Mouse (Mus musculus): ENCODE measurements around the gene Rbbp9. TPM values are rescaled to one million over a fixed set of nuclear protein-coding genes. Genes with fewer than 3 reads are reported as not detected.
A peak's percentile ranks its signal among the peaks of the same experiment; 100 is the strongest.
"Not testable (repeated sequence)": the region's sequence is repeated elsewhere in the genome, so short reads cannot be mapped to it uniquely, and the experiment has no call there.

Rbbp9 gene
- 1.3 and 2.3 TPM in 2 replicates for total RNA-seq (2015; ENCODE audit: low replicate concordance)
- 0.56 and 2.4 TPM in 2 replicates for total RNA-seq (2017; ENCODE audit: low replicate concordance)

GRCm38 (mm10) chr2:144550529-144550928, at the start of gene Rbbp9:
TSS of gene Rbbp9 (minus strand) at chr2:144550869.
- 0 out of 2 replicates have a peak, but pooled peaks have one; percentile 26 for ATAC-seq (replicated peaks; ENCODE audit: low FRiP score, poor library complexity, severe bottlenecking)

GRCm38 (mm10) chr2:144599831-144600687, 49.4 kb upstream of the Rbbp9 start, which contains the start of gene Dtd1:
TSS of gene Dtd1 (plus strand) at chr2:144599897.
- ATAC-seq (replicated peaks; ENCODE audit: low FRiP score, poor library complexity, severe bottlenecking), result peak; percentile 99

DNA sequence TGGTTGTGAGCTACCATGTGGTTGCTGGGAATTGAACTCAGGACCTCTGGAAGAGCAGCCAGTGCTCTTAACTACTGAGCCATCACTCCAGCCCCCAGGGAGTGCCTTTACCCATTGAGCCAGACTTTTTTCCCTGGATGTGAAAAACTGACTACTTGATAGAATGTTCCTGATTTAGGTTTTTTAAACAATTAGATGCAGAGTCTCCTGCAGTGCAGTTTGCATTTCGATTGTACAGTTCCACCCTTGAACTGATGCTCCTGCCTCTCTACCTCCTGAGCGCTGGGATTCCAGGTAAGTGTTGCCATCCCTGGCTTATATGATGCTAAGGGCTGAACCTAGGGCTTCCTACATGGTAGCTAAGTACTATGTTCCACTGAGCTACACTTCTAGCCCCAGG, 47.3 kb upstream of the Rbbp9 start:
- ATAC-seq (replicated peaks; ENCODE audit: low FRiP score, poor library complexity, severe bottlenecking), result no peak

GRCm38 (mm10) chr2:144593951-144594651, 43.4 kb upstream of the Rbbp9 start, which contains the start of gene Smim26:
TSS of gene Smim26 (plus strand) at chr2:144594054.
- ATAC-seq (replicated peaks; ENCODE audit: low FRiP score, poor library complexity, severe bottlenecking), result peak; percentile 93

DNA sequence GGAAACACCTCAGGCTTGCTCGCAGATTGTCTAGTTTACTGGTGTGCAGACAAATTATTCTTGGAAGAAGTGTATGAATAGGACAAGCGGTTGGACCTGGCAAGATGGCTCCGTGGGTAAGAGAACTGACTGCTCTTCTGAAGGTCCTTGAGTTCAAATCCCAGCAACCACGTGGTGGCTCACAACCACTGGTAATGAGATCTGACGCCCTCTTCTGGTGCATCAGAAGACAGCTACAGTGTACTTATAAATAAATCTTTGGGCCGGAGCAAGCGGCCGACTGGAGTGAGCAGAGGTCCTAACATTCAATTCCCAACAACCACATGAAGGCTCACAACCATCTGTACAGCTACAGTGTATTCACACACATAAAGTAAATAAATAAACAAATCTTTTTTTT, 42.4 kb upstream of the Rbbp9 start:
- not testable (repeated sequence) for ATAC-seq (replicated peaks; ENCODE audit: low FRiP score, poor library complexity, severe bottlenecking)

- no peak for ATAC-seq (replicated peaks; ENCODE audit: low FRiP score, poor library complexity, severe bottlenecking)
These were observed 38.1 kb upstream of the Rbbp9 start for GRCm38 (mm10) chr2:144588723-144589122.

- peak; percentile 97 for ATAC-seq (replicated peaks; ENCODE audit: low FRiP score, poor library complexity, severe bottlenecking)
These were observed 5.3 kb upstream of the Rbbp9 start, which contains the start of gene Sec23b for GRCm38 (mm10) chr2:144555820-144556552. TSS of gene Sec23b (plus strand) at chr2:144556229.

DNA sequence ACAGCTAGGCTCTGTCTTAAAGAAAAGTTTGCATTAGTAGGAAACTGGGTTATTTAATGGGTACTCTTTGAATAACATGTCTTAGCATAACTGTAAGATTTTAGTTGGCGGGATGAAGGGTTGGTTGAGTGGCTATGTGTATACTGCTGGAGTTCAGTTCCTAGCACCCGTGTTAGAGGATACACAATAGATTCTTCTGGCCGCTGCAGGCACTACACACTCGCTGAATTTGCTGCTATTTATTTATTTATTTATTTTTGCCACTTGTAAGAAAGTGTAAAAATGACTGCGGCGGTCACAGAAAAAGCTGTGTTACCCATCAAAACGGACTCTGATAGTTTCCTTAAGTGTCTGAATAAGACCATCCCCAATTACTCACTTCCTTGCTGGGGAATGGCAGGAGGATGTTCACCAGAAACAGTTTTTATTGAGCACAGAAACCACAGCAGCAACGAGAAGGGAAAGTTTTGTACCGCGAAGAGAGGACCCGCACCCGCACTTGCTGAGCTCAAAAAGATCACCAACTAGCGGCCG, 4.7 kb upstream of the Rbbp9 start:
- ATAC-seq (replicated peaks; ENCODE audit: low FRiP score, poor library complexity, severe bottlenecking), result peak; percentile 6; the same call in 1 of the 2 replicates

DNA sequence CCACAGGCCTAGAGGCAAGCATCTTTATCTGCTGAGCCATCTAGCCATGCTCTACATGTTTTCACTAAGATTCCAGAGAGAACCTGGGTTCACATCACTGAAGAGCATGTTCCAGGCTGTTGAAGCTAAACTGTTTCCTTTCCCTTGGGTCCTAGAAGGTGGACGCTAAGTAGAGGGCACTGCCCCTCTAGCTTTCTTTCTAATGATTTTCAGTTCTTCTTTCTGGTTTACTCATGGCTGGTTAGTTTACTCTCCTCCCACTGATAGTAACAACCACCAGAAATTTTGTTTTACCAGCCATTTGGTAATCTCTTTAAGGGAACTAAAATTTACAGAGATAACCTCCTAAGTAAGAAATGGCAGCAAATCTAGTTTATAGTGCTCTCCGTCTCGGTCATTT, 3.2 kb upstream of the Rbbp9 start:
- ATAC-seq (replicated peaks; ENCODE audit: low FRiP score, poor library complexity, severe bottlenecking), result no peak

GRCm38 (mm10) chr2:144547559-144547958, 3.1 kb downstream of the Rbbp9 start:
- ATAC-seq (replicated peaks; ENCODE audit: low FRiP score, poor library complexity, severe bottlenecking), result no peak

GRCm38 (mm10) chr2:144545481-144545880, 5.2 kb downstream of the Rbbp9 start:
- no peak for ATAC-seq (replicated peaks; ENCODE audit: low FRiP score, poor library complexity, severe bottlenecking)

DNA sequence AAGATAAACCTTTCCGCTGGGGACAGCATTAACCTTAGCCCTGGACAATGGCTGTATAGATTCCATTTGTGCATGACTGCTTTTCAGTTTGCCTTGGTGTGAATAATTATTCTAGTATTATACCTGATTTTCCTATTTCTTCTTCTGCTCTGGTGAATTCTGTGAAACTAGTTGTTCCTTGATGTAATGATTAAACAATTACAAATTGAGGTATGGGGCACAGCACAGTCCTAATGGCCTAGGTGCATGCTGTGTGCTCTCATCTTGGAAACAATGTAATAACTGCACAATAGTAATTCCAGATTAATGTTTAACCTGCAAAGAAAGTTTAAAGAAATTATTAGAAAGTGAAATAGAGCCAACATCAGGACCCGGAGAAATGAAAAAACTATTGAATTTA, 5.6 kb downstream of the Rbbp9 start:
- no peak for ATAC-seq (replicated peaks; ENCODE audit: low FRiP score, poor library complexity, severe bottlenecking)

GRCm38 (mm10) chr2:144544630-144545029, 6.0 kb downstream of the Rbbp9 start:
- no peak for ATAC-seq (replicated peaks; ENCODE audit: low FRiP score, poor library complexity, severe bottlenecking)

DNA sequence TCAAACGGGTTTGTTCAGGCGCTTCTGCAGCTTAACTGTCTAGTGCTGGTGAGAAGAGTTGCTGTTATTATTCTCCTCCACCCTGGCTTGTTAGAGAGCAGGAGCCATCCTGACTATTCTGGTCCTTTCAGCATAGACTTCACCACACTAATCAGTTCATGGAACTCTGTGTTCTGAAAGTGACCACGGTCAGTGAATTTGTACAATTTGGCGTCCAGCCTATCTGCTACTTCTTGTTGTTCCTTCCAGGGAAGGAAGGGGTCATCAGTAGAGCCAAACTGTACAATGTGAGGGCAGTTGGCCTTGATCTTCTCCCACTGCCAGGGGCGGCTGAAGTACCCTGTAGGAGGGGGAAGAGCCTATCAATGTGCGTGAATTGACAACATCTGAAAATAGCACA, 7.0 kb downstream of the Rbbp9 start:
- ATAC-seq (replicated peaks; ENCODE audit: low FRiP score, poor library complexity, severe bottlenecking), result no peak

DNA sequence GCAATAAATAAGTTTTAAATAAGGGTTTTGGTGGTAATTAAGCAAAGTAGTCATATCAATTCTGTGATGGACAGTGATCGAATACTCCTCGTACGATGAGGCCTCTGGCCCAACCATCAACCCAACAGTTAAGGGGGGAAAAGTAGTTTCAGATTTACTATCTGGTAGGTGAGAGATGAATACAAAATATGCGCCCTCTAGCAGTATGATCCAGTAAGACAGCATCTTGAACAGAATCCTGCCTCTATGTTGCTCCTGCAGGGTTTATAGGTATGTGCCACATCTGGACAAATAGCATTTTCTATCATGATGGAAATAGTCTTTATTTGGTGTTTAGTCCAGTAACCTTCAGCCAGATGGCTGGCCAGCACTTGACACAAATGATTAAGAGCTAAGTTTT, 9.4 kb downstream of the Rbbp9 start:
- ATAC-seq (replicated peaks; ENCODE audit: low FRiP score, poor library complexity, severe bottlenecking), result no peak

GRCm38 (mm10) chr2:144537123-144537522, 13.5 kb downstream of the Rbbp9 start:
- ATAC-seq (replicated peaks; ENCODE audit: low FRiP score, poor library complexity, severe bottlenecking), result no peak

DNA sequence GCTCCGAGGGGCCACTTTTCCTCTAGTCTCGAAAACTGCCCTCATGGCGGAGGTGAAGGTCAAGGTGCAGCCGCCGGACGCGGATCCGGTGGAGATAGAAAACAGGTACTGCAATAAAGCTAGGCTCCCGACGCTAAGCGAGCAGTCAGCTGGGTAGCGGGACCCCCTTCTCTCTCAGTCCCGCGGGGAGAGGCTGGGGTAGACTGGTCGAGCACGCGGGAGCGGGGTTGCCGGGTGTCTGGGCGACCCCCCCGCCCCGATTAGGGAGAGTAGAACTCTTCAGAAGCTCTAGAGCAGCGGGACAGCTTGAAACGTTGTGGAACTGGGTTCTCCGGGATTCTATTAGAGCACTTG, 22.9 kb downstream of the Rbbp9 start:
- ATAC-seq (replicated peaks; ENCODE audit: low FRiP score, poor library complexity, severe bottlenecking), result no peak; the same call in 1 of the 2 replicates

DNA sequence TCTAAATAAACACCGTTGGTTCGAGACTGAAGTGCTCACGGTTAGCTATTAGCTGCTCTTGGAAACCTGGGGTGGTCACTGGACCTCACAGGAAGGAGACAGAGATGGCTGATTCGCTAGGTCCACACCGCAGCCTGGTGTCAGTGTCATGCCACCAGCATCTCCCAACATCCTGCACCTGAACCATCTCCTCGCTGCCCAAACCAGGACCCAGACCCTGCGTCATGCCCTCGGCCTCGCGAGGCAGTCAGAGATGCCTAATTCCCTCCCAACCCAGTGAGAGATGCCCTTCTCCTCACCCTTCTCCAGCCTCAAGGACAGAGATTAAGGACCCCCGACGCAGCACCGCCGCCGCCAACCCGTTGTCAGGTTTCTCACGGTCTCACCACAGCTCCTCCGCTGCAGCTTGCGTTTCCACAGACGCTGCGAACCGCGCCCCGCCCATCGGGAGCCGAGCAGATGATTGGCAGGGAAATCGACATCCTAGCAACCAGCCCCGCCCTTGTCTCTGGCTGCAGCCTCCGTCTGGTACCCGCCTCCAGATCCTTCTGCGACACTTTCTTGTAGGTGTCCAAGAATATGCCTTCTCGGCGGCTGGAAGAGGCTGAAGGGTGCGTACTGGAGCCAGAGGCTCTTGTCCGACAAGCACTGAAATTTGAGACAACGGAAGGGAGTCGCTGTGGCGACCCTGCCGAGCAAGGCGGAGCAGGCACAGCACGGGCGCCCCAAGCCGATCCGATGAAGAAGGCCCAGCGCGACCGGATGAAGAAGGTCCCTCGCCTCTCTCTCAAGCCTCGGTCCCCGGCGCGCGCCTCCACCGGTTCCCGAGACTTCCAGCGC, 23.5 kb downstream of the Rbbp9 start, which contains the start of the genes Dzank1 and Polr3f:
TSS of gene Dzank1 (minus strand) at position 434 of the 840 bp plus-strand sequence.
TSS of gene Polr3f (plus strand) at position 738 of the 840 bp plus-strand sequence.
- peak; percentile 99 for ATAC-seq (replicated peaks; ENCODE audit: low FRiP score, poor library complexity, severe bottlenecking)

DNA sequence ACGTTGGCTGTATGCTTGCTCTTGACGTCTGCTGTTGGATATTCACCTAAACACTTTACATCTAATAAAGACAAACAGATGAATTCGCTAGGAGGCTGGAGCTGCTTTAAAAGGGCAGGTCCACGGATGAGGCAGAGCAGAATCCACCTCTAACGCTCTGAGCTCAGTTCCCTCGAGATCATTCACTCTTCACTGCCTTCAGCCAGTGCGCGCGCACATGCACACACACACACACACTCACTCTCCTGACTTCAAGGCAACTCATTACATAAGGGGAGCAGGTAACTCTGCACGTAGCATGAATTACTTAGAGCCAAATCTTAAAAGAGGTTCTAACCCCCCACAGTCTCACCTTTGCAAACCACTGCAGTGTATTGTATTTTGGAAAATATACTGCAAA, 24.8 kb downstream of the Rbbp9 start:
- no peak for ATAC-seq (replicated peaks; ENCODE audit: low FRiP score, poor library complexity, severe bottlenecking)
